Mouse (Mus musculus): ENCODE measurements around the gene Nanog. TPM values are rescaled to one million over a fixed set of nuclear protein-coding genes. Genes with fewer than 3 reads are reported as not detected.
A peak's percentile ranks its signal among the peaks of the same experiment; 100 is the strongest.
"Not testable (repeated sequence)": the region's sequence is repeated elsewhere in the genome, so short reads cannot be mapped to it uniquely, and the experiment has no call there.

Gene Nanog
- polyA plus RNA-seq, 1 experiment, result 18.2 TPM

DNA sequence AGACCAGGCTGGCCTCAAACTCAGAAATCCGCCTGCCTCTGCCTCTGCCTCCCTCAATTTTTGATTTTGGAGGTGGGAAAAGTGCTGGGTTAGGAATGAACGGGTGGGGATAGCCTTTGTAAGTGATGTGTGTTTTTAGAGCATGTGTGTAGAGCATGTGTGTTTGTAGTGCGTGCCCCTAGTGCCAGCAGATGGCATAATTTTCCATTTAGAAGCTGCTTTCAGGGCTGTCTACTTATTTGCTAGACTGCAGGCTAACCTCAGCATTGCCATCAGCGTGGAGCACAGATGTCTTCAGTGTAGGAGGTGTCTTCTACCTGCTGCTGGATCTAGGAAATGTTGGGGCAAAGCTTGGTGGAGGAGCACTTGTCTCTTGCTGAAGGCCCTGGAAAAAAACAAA is 1.5 kb downstream of the Nanog start:
- no peaks in the 10 kb centered on the region for H3K4me1 ChIP-seq (ENCODE audit: control insufficient read depth, insufficient read depth, low read length)
- TF ChIP-seq CTCF (IDR thresholded peaks at IDR 0.05; ENCODE audit: control insufficient read depth, insufficient read depth, low read length) (no peak), POLR2A (IDR thresholded peaks at IDR 0.05; ENCODE audit: borderline replicate concordance, control insufficient read depth, low read depth, low read length) (no peak)

DNA sequence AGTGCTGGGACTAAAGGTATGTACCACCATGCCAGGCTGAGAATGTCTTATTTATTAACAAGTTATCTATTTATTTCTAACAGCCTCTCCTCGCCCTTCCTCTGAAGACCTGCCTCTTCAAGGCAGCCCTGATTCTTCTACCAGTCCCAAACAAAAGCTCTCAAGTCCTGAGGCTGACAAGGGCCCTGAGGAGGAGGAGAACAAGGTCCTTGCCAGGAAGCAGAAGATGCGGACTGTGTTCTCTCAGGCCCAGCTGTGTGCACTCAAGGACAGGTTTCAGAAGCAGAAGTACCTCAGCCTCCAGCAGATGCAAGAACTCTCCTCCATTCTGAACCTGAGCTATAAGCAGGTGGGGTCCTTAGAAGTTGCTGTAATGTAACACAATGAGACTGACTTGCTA is 4.2 kb downstream of the Nanog start:
- H3K4me1 ChIP-seq (ENCODE audit: control insufficient read depth, insufficient read depth, low read length), result no peaks in the 10 kb centered on the region
- WGBS, result 76% methylated on average over 2 of the region's 2 CpGs
- no peak overlapping the region for H3K4me3 ChIP-seq (replicated peaks; ENCODE audit: control insufficient read depth, low read depth, low read length)
- no peak overlapping the region for H3K27ac ChIP-seq (ENCODE audit: control insufficient read depth, insufficient read depth, low read depth, low read length, poor library complexity)
- TF ChIP-seq POLR2A (IDR thresholded peaks at IDR 0.05; ENCODE audit: borderline replicate concordance, control insufficient read depth, low read depth, low read length), result no peak
- no peak for TF ChIP-seq CTCF (IDR thresholded peaks at IDR 0.05; ENCODE audit: control insufficient read depth, insufficient read depth, low read length)

More for the DNA sequence above, 1.5 kb downstream of the Nanog start:
- Histone ChIP-seq H3K4me3 (replicated peaks; ENCODE audit: control insufficient read depth, low read depth, low read length) (no peak overlapping the region), H3K27ac (ENCODE audit: control insufficient read depth, insufficient read depth, low read depth, low read length, poor library complexity) (no peak overlapping the region)
- 48% methylated on average over 4 of the region's 4 CpGs for WGBS

DNA sequence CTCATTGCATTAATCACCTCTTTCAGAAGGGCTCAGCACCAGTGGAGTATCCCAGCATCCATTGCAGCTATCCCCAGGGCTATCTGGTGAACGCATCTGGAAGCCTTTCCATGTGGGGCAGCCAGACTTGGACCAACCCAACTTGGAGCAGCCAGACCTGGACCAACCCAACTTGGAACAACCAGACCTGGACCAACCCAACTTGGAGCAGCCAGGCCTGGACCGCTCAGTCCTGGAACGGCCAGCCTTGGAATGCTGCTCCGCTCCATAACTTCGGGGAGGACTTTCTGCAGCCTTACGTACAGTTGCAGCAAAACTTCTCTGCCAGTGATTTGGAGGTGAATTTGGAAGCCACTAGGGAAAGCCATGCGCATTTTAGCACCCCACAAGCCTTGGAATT is 5.8 kb downstream of the Nanog start:
- 88% methylated on average over 7 of the region's 7 CpGs for WGBS
- not testable (repeated sequence) for H3K27ac ChIP-seq (ENCODE audit: control insufficient read depth, insufficient read depth, low read depth, low read length, poor library complexity); H3K4me3 ChIP-seq (replicated peaks; ENCODE audit: control insufficient read depth, low read depth, low read length); H3K4me1 ChIP-seq (ENCODE audit: control insufficient read depth, insufficient read depth, low read length)

DNA sequence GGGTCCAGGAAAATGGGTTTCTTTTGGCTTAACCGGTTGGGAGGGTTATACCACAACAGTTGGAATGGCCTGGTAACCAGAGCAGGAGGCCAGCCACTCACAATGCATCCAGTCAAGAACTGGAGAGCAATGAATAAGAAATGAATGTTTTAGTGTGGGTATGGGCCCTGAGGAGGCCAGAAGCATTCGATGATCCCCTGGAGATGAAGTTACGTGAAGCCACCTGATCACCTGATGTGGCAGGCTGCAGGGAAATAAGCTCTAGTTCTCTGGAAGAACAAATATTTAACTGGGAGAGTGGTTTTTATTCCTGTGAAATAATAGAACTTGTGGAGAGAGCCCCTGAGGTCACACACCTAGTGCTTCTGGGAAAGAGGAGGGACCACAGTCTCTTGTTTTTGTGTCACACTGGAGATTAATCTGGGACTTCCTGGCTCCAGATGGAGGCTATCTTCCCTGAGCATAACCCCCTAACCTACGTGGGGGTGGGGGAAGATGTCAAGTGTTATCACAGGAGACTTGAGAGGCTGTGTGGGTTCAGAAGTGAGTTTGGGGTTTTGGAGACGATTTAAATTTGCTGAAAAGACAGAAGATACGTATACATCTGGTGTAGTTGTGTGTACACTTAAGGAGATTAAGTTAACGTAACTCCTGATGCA is 7.5 kb downstream of the Nanog start:
- TF ChIP-seq POLR2A (IDR thresholded peaks at IDR 0.05; ENCODE audit: borderline replicate concordance, control insufficient read depth, low read depth, low read length) (no peak), CTCF (IDR thresholded peaks at IDR 0.05; ENCODE audit: control insufficient read depth, insufficient read depth, low read length) (no peak)
- WGBS, result 66% methylated on average over 7 of the region's 7 CpGs
- no peak overlapping the region for H3K27ac ChIP-seq (ENCODE audit: control insufficient read depth, insufficient read depth, low read depth, low read length, poor library complexity)

DNA sequence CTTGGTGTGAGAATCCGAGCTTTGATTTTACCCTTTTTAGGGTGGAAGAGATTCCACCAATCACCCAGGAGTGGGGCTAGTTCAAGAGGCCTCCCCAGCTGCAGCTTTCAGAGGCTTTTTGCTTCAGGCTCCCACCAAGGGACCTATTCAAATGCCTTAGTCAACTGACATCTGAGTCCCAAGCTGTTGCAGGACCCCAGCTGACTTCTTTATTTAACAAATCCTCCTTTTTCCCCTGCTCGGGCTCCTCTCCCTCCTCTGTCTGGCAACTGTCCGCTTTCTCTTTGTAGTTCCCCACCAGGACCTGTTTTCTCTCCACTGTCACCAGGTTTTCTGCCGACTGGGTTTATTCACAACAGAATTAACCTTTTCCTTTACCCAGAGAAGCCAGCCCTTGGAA is 8.6 kb downstream of the Nanog start:
- no peak for TF ChIP-seq POLR2A (IDR thresholded peaks at IDR 0.05; ENCODE audit: borderline replicate concordance, control insufficient read depth, low read depth, low read length)
- no peak for TF ChIP-seq CTCF (IDR thresholded peaks at IDR 0.05; ENCODE audit: control insufficient read depth, insufficient read depth, low read length)
- Histone ChIP-seq H3K4me1 (ENCODE audit: control insufficient read depth, insufficient read depth, low read length) (no peaks in the 10 kb centered on the region), H3K4me3 (replicated peaks; ENCODE audit: control insufficient read depth, low read depth, low read length) (no peak overlapping the region), H3K27ac (ENCODE audit: control insufficient read depth, insufficient read depth, low read depth, low read length, poor library complexity) (no peak overlapping the region)
- 36% methylated on average over 4 of the region's 4 CpGs for WGBS

More for the DNA sequence above, 7.5 kb downstream of the Nanog start:
- no peak overlapping the region for H3K4me3 ChIP-seq (replicated peaks; ENCODE audit: control insufficient read depth, low read depth, low read length)
- H3K4me1 ChIP-seq (ENCODE audit: control insufficient read depth, insufficient read depth, low read length), result no peaks in the 10 kb centered on the region

DNA sequence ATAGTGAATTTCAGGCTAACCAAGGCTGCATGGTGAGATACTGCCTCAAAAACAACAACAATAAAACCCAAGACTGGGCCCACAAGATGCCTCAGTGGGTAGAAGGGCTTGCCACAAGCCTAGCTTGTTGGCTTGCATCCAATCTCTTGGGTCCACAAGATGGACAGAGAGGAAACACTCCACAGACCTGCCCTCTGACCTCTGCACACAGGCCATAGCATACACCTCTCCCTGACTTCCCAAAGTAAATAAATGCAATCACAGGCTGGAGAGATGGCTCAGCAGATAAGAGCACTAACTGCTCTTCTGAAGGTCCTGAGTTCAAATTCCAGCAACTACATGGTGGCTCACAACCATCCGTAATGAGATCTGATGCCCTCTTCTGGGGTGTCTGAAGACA is 10.9 kb downstream of the Nanog start:
- 87% methylated on average over 1 of the region's 1 CpGs for WGBS
- not testable (repeated sequence) for H3K4me1 ChIP-seq (ENCODE audit: control insufficient read depth, insufficient read depth, low read length); H3K27ac ChIP-seq (ENCODE audit: control insufficient read depth, insufficient read depth, low read depth, low read length, poor library complexity); H3K4me3 ChIP-seq (replicated peaks; ENCODE audit: control insufficient read depth, low read depth, low read length)

DNA sequence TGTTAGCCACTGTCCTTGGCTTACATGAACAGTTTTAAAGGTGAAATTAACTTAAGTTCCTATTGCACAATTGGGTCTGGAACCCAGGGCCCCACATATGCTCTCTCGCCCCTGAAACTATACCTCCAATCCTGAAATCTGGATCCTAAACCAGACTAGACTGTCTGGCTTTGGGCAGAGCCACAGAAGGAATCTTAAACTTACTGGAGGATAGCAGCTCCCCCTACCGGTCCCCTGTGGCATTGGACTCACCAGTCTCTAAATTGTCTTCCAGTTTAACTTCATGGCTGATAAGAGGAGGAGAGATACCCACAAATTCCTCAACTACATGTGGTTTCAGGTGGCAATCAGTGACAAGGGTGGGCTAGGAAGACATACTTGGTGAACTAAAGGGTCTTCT is 12.7 kb downstream of the Nanog start:
- 19% methylated on average over 2 of the region's 2 CpGs for WGBS
- no peak overlapping the region for H3K27ac ChIP-seq (ENCODE audit: control insufficient read depth, insufficient read depth, low read depth, low read length, poor library complexity)
- TF ChIP-seq POLR2A (IDR thresholded peaks at IDR 0.05; ENCODE audit: borderline replicate concordance, control insufficient read depth, low read depth, low read length) (no peak), CTCF (IDR thresholded peaks at IDR 0.05; ENCODE audit: control insufficient read depth, insufficient read depth, low read length) (peak; percentile 72)

DNA sequence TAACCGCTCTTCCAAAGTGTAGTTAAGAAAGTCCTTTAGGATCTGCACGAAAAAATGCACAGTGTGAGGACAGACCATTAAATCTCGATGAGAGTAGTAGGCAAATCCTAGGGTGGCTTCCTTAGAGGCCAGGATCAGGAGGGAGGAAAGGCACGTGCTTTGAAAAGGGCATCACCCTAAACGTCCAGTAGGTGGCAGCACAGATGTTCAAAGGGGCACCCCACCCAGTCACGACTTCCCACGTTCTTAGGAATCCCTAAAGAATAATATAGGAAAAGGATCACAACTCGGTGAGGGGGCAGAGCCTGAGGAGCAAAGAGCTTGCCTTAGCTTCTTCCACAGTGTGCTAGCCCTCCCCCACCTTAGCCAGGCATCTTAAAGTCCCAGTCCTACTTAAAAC is 32.7 kb downstream of the Nanog start:
- H3K4me1 ChIP-seq (ENCODE audit: control insufficient read depth, insufficient read depth, low read length), result peaks cover 2% of the 10 kb centered on the region; the same call in 1 of the 2 replicates
- TF ChIP-seq CTCF (IDR thresholded peaks at IDR 0.05; ENCODE audit: control insufficient read depth, insufficient read depth, low read length) (peak; percentile 84), POLR2A (IDR thresholded peaks at IDR 0.05; ENCODE audit: borderline replicate concordance, control insufficient read depth, low read depth, low read length) (no peak)
- 15% methylated on average over 8 of the region's 8 CpGs for WGBS
- H3K4me3 ChIP-seq (replicated peaks; ENCODE audit: control insufficient read depth, low read depth, low read length), result peak overlapping the region; percentile 61
- H3K27ac ChIP-seq (ENCODE audit: control insufficient read depth, insufficient read depth, low read depth, low read length, poor library complexity), result no peak overlapping the region

More for the DNA sequence above, 12.7 kb downstream of the Nanog start:
- Histone ChIP-seq H3K4me3 (replicated peaks; ENCODE audit: control insufficient read depth, low read depth, low read length) (no peak overlapping the region), H3K4me1 (ENCODE audit: control insufficient read depth, insufficient read depth, low read length) (no peaks in the 10 kb centered on the region; the same call in 1 of the 2 replicates)
